In the genomic region with DNA sequence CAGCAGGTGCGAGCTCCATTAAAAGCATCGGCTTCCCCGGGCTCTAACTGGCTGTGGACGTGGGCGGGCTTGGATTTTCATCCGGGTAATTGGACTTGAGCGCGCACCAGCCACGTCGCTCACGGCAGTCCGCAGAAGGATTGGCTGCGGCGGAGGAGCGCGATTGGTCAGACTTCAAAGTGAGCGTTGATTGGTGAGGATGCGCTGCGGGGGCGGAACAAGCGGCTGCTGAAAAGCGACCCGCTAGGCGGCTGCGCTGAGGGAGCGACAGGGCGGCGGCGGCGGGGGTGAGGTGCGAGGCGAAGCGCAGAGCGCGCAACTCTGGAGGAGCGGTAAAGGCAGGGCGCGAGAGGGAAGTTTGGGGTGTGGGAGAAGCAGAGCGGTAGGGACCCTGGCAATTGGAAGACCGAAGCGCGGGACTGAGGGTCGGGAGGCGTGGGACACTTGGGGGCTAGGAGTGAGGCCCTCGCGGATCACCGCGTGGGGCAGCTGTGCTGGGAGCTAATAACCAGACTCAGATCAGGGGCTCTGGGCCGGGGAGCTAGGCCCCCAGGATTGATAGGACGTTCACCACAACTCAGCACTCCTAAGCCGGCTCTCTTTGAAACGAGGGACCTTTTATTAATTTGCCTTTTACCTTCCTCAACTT, we compare ENCODE assay signal across 8 mouse cellular contexts. TPM values are rescaled to one million over a fixed set of nuclear protein-coding genes. Genes with fewer than 3 reads are reported as not detected.
A peak's percentile ranks its signal among the peaks of the same experiment; 100 is the strongest.
DNase-seq lines count a peak whose midpoint lies in the region; ATAC-seq lines count a peak whose summit lies in the region.

Gene Tdrkh, plus strand, starts transcription at position 243 of the 649 bp plus-strand sequence.

- no peaks in the 10 kb centered on the region for H3K9me3 ChIP-seq in embryonic facial prominence, embryonic 13.5 days
- no peaks in the 10 kb centered on the region for H3K9me3 ChIP-seq in midbrain, embryonic 11.5 days (ENCODE audit: control insufficient read depth, low read length)

- H3K27ac ChIP-seq in embryonic facial prominence, embryonic 13.5 days = no peak within 1 kb of the TSS
- no peak within 1 kb of the TSS; the same call in 1 of the 2 replicates for H3K27ac ChIP-seq in midbrain, embryonic 11.5 days (ENCODE audit: low read depth, low read length)

- H3K9ac ChIP-seq in embryonic facial prominence, embryonic 13.5 days = peak within 1 kb of the TSS; percentile 57
- H3K9ac ChIP-seq in midbrain, embryonic 11.5 days (ENCODE audit: low read length) = peak within 1 kb of the TSS; percentile 77

- DNase-seq in adrenal gland, postnatal 4 days (ENCODE audit: low spot score in 2 of 2) = peak; percentile 85 to 87
- peak; percentile 100 for DNase-seq in heart, adult 11 months
- DNase-seq in kidney, adult 11 months = peak; percentile 96
- peak; percentile 97 for DNase-seq in left cerebral cortex, postnatal 4 days
- DNase-seq in midbrain, embryonic 11.5 days (ENCODE audit: low spot score, missing footprints) = peak; percentile 98
- peak; percentile 95 for DNase-seq in right cerebral cortex, postnatal 4 days
- peak; percentile 95 for DNase-seq in yolk sac, embryonic 10.5 days (ENCODE audit: low spot score)

- peak; percentile 99 for ATAC-seq in embryonic facial prominence, embryonic 13.5 days (ENCODE audit: insufficient number of reproducible peaks, insufficient read depth, low FRiP score, low TSS enrichment, low read depth)
- peak; percentile 98 for ATAC-seq in midbrain, embryonic 11.5 days (ENCODE audit: low FRiP score)

- H3K4me3 ChIP-seq in embryonic facial prominence, embryonic 13.5 days = peak within 1 kb of the TSS; percentile 47
- peak within 1 kb of the TSS; percentile 54 for H3K4me3 ChIP-seq in midbrain, embryonic 11.5 days (ENCODE audit: low read depth, low read length)

- H3K36me3 ChIP-seq in embryonic facial prominence, embryonic 13.5 days = no peaks in the 10 kb centered on the region
- H3K36me3 ChIP-seq in midbrain, embryonic 11.5 days (ENCODE audit: control insufficient read depth, insufficient read depth, low read length) = no peaks in the 10 kb centered on the region

- 8% methylated on average over 52 of the region's 52 CpGs for WGBS in embryonic facial prominence, embryonic 13.5 days
- WGBS in midbrain, embryonic 11.5 days = 9% methylated on average over 52 of the region's 52 CpGs

- intact Hi-C loops in left cerebral cortex, postnatal 4 days (cut with DNase I) = no loop called here

- H3K4me1 ChIP-seq in embryonic facial prominence, embryonic 13.5 days = peaks cover 5% of the 10 kb centered on the region
- peaks cover 10% of the 10 kb centered on the region for H3K4me1 ChIP-seq in midbrain, embryonic 11.5 days (ENCODE audit: control insufficient read depth, insufficient read depth, low read length)

- peaks cover 20% of the 10 kb centered on the region for H3K27me3 ChIP-seq in embryonic facial prominence, embryonic 13.5 days
- H3K27me3 ChIP-seq in midbrain, embryonic 11.5 days (ENCODE audit: control insufficient read depth, insufficient read depth, low read length) = no peaks in the 10 kb centered on the region

- H3K4me2 ChIP-seq in embryonic facial prominence, embryonic 13.5 days = peak within 1 kb of the TSS; percentile 82
- peak within 1 kb of the TSS; percentile 91 for H3K4me2 ChIP-seq in midbrain, embryonic 11.5 days

RNA-seq across cellular contexts. Expression of gene Tdrkh, which starts in this region (rescaled TPM):
- total RNA-seq in adrenal gland, postnatal 4 days (2021) = 10 to 100 TPM; 10.5 to 15.1 TPM
- 9.0 TPM in 2 replicates for polyA plus RNA-seq in embryonic facial prominence, embryonic 13.5 days (2015; fragmentation: Nextera tagmentation; extraction: Ambion mirVana)
- 10 to 100 TPM; 46.8 to 51.0 TPM for total RNA-seq in left cerebral cortex, postnatal 4 days (2021)
- 55.3 and 63.2 TPM in 2 replicates for polyA plus RNA-seq in midbrain, embryonic 11.5 days (2014; fragmentation: Nextera tagmentation; extraction: Ambion mirVana)
